Mouse (Mus musculus): ENCODE data around the gene Armc10. TPM values are rescaled to one million over a fixed set of nuclear protein-coding genes. Genes with fewer than 3 reads are reported as not detected.
"Not testable (repeated sequence)": the region's sequence is repeated elsewhere in the genome, so short reads cannot be mapped to it uniquely, and the experiment has no call there.

Armc10 gene
- total RNA-seq, 2 experiments from 2014 or later: 11.8 to 17.0 TPM

DNA sequence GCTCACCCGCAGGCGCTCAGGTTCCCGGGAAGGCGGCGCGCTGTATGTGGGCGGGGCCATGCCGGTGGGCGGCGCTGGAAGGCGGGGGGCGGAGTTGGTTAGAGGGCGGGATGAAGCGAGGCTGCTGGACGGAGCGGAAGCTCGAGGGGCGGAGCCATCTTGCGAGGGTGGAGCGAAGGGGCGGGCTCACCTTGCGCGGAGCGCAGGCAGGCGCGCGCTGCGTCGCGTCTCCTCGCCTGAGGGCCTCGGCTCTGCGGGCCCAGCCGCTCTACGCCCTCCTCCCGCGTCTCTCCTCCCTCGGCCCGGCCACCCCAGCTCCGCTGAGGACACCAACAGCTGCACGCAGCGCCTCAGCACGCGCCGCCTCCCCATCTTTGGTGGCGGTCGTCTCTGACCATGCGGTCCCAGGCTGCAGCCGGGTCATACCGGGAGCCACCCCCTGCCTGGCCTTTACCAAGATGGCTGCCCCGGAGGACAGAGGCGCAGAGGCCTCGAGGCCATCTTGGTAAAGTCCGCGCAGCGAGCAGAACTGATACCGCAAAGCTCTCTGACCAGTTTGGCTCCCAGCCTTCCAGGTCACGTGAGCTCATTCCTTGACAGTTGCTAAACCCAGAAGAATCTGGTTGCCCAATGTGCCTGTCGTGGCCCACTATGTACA is 55.9 kb downstream of the Armc10 start, which contains the start of gene Napepld:
Gene Napepld, minus strand, starts transcription at position 46 of the 658 bp plus-strand sequence.
- DNase-seq (ENCODE audit: low spot score in 2 of 2): peak; percentile 100

DNA sequence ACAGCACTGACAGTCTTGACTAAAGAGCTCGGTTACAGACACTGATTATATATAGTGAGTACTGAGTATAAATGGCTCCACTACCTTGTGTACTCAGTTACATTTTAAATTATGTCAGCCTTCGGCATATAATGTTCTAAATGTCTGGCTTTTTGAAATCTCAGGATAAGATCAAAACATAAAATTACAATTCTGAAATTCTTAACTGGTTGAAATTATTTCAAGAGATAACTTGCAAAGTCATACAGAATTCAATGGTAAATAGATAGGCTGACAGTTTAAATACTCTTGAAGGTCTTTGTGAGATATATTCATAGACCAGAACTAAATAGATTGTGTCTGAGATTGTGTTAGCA is 56.4 kb downstream of the Armc10 start:
- no peak for DNase-seq (ENCODE audit: low spot score in 2 of 2)

DNA sequence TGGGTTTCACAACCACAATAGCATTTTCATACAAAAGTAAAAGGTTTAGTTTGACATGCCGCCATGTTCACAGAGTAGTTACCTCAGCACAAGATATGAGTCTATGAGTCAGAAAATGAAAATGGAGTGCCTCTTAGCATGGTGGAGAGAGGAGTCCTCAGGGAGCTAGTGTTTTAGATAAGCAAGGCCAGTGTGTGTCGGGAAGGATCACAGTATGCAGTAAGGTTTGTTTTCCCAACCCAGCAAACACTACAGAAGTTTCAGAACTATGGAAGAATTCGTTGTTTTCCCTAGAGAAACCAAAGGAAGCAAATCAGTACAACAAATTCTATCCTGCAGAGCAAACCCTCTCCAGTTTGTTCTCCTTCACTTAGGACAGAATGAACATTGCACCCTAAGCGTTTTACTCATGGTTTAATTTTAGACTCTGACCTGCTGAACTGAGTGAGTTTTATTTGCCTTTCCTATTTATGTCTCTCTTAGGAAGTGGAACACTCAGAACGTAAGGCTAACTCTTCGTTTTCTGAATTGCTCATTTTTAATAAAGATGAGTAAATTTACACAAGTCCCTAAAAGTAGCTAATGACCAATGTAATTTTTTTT is 57.4 kb downstream of the Armc10 start:
- no peak for DNase-seq (ENCODE audit: low spot score in 2 of 2)

DNA sequence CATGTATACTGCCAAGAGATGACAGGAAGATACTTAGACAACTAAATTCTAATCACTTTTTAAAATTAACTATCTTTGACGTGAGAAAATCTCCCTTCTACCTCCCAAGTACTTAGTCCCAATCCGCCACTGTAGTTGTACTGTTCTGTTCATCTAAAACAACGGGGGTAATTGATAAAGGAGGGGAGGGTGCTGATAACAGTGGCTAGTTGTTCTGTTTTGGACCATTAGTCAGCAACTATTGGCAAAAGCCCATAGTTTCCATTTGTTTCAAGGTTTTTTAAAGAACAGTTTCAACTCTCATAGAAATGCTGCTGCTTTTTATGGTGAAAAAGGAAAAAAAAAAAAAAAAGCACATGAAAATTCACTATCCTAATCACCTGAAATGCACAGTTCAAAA is 58.1 kb downstream of the Armc10 start:
- no peak for DNase-seq (ENCODE audit: low spot score in 2 of 2)

DNA sequence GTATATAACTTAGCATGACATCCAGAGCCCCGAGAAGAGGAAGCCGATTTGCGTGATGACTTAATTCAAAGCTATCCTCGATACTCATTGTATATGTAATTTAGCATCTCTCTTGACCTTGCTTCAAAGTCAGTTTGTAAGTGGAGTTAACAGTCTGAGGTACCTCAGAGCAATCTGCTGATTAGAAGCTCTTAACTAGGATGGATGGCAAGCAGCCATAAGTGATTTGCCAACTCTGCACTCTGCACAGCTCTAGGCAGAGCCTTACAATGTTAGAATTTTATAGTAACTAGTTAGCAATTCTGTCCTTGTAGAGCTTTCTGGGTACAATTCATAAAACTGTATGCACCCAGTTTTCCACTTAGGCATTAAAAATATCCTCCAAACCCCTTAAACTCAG is 60.9 kb downstream of the Armc10 start:
- no peak for DNase-seq (ENCODE audit: low spot score in 2 of 2)

DNA sequence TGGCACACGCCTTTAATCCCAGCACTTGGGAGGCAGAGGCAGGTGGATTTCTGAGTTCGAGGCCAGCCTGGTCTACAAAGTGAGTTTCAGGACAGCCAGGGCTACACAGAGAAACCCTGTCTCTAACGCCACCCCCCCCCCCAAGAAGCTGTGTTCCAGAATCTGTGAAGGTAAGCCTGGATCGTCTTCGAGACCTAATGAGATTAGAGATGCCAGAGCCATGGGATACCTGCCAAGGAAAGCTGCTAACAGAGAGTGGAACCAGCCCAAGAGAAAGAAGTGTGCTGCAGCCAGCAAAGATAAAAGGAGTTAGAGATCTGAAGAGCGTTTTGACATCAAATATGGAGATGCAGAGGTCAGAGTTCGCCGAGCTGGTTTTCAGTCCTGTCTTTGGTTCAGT is 62.4 kb downstream of the Armc10 start:
- not testable (repeated sequence) for DNase-seq (ENCODE audit: low spot score in 2 of 2)

Other genes starting within 250 kb of the Armc10 start
- not detected for gene Ccdc146, start 221.1 kb upstream of the Armc10 start, total RNA-seq (2021)
- gene Fam185a, start 220.9 kb upstream of the Armc10 start, total RNA-seq (2021): 10 to 100 TPM; 12.3 to 13.5 TPM
- 1 to 10 TPM; 3.0 to 3.4 TPM for gene Lrrc17, start 102.3 kb upstream of the Armc10 start, total RNA-seq (2021)
- under 1 TPM in 1 of 2 experiments, not detected in 1; 0.20 TPM for gene Fbxl13, start 179 bp upstream of the Armc10 start, total RNA-seq (2021)
- gene Napepld, start 55.6 kb downstream of the Armc10 start, total RNA-seq (2021): 10 to 100 TPM in 1 of 2 experiments, 1 to 10 TPM in 1; 9.8 to 26.2 TPM
- gene Pmpcb, start 91.3 kb downstream of the Armc10 start, total RNA-seq (2021): 100 to 1,000 TPM; 262 to 276 TPM
- 10 to 100 TPM; 28.2 to 30.0 TPM for gene Dnajc2, start 139.4 kb downstream of the Armc10 start, total RNA-seq (2021)
- gene Psmc2, start 139.5 kb downstream of the Armc10 start, total RNA-seq (2021): 100 to 1,000 TPM; 144 to 150 TPM
- gene Slc26a5, start 219.8 kb downstream of the Armc10 start, total RNA-seq (2021): not detected